Mouse (Mus musculus): ENCODE results near the gene Cd44.

The Cd44 gene

GRCm38 (mm10) chr2:102928211-102928610 is 26.7 kb upstream of the Cd44 start:
- no peak for TF ChIP-seq GATA4 (IDR thresholded peaks at IDR 0.05; ENCODE audit: insufficient replicate concordance, low read length)

- no peak for TF ChIP-seq GATA4 (IDR thresholded peaks at IDR 0.05; ENCODE audit: insufficient replicate concordance, low read length)
Observed at GRCm38 (mm10) chr2:102924480-102924879, 23.0 kb upstream of the Cd44 start.

DNA sequence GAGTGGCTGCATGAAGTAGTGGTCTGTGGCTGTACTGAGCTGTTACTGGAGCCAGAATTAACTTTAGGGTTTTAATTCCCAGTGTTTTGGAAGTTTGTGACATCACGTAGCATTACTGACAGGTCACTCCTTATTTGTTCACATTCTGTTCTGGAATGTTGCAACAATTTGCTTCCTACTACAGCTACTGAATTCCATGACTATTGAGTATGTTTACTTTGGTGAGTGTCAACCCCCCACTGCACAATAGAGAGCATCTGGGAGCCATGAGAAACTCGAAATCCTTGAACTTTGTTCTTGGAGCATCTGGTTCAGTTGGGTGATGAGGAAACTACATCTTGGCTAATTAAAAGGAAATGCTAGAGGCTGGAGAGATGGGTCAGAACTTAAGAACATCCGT is 22.2 kb upstream of the Cd44 start:
- no peak for TF ChIP-seq GATA4 (IDR thresholded peaks at IDR 0.05; ENCODE audit: insufficient replicate concordance, low read length)

- TF ChIP-seq GATA4 (IDR thresholded peaks at IDR 0.05; ENCODE audit: insufficient replicate concordance, low read length), result no peak
Observed at GRCm38 (mm10) chr2:102922066-102922465, 20.6 kb upstream of the Cd44 start.

- TF ChIP-seq GATA4 (IDR thresholded peaks at IDR 0.05; ENCODE audit: insufficient replicate concordance, low read length), result no peak
Observed at GRCm38 (mm10) chr2:102918301-102918700, 16.8 kb upstream of the Cd44 start.

DNA sequence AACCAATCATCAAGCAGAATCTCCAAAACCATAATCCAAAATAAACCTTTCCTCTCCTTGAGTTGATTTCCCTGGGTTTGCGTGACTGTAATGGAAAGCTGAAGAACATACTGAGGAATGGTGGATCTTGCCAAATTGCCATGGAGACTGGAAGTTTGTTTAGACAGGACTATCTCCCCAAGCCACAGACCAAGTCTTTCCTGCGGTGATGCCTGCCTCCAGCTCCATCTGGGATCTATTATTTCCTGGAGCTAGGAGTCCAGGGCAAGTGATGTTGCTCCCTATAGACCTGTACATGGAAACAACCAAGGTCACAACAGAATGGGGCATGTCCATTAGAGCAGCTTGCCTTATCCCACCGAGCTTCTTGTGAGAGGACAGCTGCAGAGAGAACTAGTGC is 15.1 kb upstream of the Cd44 start:
- no peak for TF ChIP-seq GATA4 (IDR thresholded peaks at IDR 0.05; ENCODE audit: insufficient replicate concordance, low read length)

- no peak for TF ChIP-seq GATA4 (IDR thresholded peaks at IDR 0.05; ENCODE audit: insufficient replicate concordance, low read length)
Observed at GRCm38 (mm10) chr2:102914675-102915074, 13.2 kb upstream of the Cd44 start.

DNA sequence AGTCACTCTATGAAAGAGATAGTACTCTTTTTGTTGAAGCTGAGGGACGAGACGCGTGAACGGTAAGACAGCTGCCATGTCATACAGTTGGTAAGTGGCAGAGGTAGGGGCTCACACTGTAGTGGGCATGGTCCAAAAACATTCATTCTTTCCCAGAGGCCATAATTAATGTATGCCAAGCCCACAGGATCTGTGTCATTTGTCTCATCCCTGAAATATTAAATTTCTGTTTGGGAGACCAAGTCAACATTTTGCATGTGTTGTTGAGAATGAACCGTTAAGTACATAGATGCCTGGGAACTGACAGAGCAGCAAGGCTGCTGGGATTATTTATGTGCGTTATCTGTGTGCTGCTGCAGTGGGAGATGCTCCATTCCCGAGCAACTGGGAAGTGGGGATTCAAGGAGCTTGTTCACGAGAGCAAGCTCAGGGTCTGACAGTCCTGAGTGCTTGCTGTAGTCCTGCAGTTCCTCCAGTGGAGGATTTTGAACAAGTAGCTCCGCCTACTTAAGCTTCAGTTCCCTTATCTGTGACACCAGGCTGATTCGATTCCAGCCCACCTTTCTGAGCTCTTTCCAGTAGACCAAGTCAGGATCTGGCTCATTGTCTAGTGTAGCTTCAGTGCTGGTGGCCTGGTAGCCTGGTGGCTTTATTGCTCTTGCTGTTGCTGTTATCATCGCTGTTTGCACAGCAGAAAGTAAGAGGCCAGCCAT is 12.5 kb upstream of the Cd44 start:
- TF ChIP-seq GATA4 (IDR thresholded peaks at IDR 0.05; ENCODE audit: insufficient replicate concordance, low read length), result no peak

- TF ChIP-seq GATA4 (IDR thresholded peaks at IDR 0.05; ENCODE audit: insufficient replicate concordance, low read length), result no peak
Observed at GRCm38 (mm10) chr2:102912951-102913350, 11.5 kb upstream of the Cd44 start.

GRCm38 (mm10) chr2:102912469-102912868 is 11.0 kb upstream of the Cd44 start:
- TF ChIP-seq GATA4 (IDR thresholded peaks at IDR 0.05; ENCODE audit: insufficient replicate concordance, low read length), result no peak

DNA sequence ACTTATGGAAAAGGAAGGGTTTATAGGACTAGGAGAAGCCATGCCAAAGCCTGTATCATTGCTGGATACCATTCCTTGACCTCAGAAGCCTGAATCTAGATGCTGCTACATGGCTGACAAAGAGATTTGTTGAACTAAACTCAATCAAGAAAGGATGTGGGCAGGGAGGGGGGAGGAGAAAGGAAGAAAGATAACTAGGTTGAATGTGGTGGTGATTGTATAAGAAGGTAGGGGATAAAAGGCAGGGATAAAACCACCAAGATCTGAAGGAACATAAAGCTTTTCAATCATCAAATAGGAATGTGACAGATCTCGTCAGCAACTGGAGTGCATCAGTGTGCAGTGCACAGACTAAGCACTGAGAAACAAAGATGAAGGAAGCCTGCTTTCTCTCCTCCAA is 7.9 kb upstream of the Cd44 start:
- TF ChIP-seq GATA4 (IDR thresholded peaks at IDR 0.05; ENCODE audit: insufficient replicate concordance, low read length), result no peak

DNA sequence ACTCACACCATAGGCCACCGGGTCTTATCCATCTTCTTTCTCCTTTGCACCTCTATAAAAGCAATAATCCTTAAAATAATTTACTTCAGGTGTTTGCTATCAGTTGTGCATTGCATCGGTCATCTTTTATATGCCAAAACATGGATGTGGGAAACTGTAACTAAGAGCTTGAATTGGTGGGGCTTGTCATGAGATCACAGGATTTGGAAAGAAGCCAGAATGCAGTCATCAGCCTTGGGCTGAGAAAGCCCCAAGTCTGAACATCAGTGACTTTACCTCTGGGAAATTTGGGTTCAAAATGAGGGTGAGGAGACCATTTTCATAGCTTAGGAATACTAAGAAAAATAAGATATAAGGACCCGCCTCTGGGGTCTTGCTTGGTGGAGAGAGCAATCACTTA is 4.1 kb upstream of the Cd44 start:
- no peak for TF ChIP-seq GATA4 (IDR thresholded peaks at IDR 0.05; ENCODE audit: insufficient replicate concordance, low read length)

DNA sequence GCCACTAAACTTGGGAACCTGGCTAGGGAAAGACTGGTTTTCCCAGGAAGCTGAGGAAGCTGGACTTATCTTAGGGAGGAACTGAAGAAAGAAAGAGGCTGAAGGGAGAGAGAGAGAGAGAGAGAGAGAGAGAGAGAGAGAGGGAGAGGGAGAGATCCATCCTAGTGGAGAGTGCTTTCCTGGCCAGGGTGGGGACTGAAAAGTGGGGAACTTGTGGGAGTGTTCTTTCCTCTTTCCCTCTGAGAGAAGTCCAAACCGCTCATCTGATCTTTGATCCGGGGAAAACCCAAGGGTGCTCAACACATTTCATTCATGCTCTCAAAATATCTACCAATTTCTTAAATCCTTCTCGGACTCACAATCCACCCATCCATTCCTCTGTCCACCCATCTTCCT is 361 bp upstream of the Cd44 start:
- no peak for TF ChIP-seq GATA4 (IDR thresholded peaks at IDR 0.05; ENCODE audit: insufficient replicate concordance, low read length)

DNA sequence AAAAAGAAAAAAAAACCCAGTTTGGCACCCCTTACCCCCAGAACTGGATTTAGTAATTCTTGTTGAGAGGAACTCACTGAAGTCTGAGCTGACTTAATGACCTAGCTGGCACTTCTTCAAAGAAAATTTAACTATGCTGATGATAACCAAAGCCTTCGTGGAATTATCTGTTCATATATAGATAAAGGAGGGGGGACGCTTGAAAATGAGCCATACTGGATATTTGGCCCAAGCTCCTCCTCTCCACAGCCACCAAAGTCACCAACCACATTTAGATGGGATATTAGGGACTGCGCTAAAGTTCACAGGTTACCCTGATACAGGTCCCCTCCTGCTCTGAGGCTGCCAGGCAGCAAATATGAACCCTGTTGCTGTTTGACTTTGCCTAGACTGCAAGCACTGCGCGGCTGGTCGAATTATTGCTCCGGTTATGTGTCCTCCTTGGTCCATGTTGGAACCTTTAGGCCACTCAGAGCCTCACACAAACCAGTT is 1.2 kb downstream of the Cd44 start:
- no peak for TF ChIP-seq GATA4 (IDR thresholded peaks at IDR 0.05; ENCODE audit: insufficient replicate concordance, low read length)

- no peak for TF ChIP-seq GATA4 (IDR thresholded peaks at IDR 0.05; ENCODE audit: insufficient replicate concordance, low read length)
Observed at GRCm38 (mm10) chr2:102899238-102899637, 2.2 kb downstream of the Cd44 start.

DNA sequence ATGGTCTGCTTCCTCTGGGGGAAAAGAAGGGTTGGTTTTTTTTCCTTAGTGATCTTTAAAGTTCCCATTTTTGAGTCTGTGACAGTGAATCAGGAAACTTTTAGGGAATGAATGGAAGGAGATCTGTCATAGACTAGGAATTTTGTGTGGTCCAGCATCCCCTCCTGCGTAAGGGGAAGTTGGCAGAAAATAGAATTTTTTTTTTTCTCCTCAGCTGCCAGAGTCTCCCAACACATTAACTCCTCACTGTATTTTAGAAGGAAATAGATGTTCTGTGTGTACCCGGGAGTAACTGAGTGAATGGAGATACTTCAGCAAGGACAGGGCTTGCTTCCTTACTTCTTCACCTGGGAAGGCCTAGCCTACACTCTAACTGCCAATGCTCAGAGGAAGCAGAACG is 2.9 kb downstream of the Cd44 start:
- no peak for TF ChIP-seq GATA4 (IDR thresholded peaks at IDR 0.05; ENCODE audit: insufficient replicate concordance, low read length)

GRCm38 (mm10) chr2:102896154-102896553 is 5.3 kb downstream of the Cd44 start:
- no peak for TF ChIP-seq GATA4 (IDR thresholded peaks at IDR 0.05; ENCODE audit: insufficient replicate concordance, low read length)
